Mouse (Mus musculus): ENCODE data around the gene Nfic. TPM values are rescaled to one million over a fixed set of nuclear protein-coding genes. Genes with fewer than 3 reads are reported as not detected.

Nfic gene
- polyA plus RNA-seq, 1 experiment from 2014 or later, result 19.7 TPM

GRCm38 (mm10) chr10:81410981-81411380 lies 44.5 kb downstream of the Nfic start:
- Histone ChIP-seq H3K27me3 (peaks cover 30% of the 10 kb centered on the region), H3K9ac (replicated peaks) (0 out of 2 replicates have a peak overlapping the region, but pooled peaks have one; percentile 1), H3K27ac (replicated peaks) (peak overlapping the region; percentile 54), H3K9me3 (no peaks in the 10 kb centered on the region), H3K4me3 (no peak overlapping the region), H3K36me3 (no peaks in the 10 kb centered on the region), H3K4me2 (replicated peaks) (no peak overlapping the region), H3K4me1 (peaks cover 85% of the 10 kb centered on the region)
- WGBS, result 83% methylated on average over 9 of the region's 9 CpGs
- ATAC-seq (ENCODE audit: low FRiP score, low read depth), result no peak

GRCm38 (mm10) chr10:81410350-81410749 lies 45.1 kb downstream of the Nfic start:
- Histone ChIP-seq H3K4me2 (replicated peaks) (no peak overlapping the region), H3K4me3 (no peak overlapping the region), H3K27ac (replicated peaks) (no peak overlapping the region), H3K9ac (replicated peaks) (no peak overlapping the region), H3K36me3 (no peaks in the 10 kb centered on the region), H3K9me3 (no peaks in the 10 kb centered on the region), H3K27me3 (peaks cover 36% of the 10 kb centered on the region), H3K4me1 (peaks cover 79% of the 10 kb centered on the region)
- 60% methylated on average over 4 of the region's 4 CpGs for WGBS
- no peak for ATAC-seq (ENCODE audit: low FRiP score, low read depth)

DNA sequence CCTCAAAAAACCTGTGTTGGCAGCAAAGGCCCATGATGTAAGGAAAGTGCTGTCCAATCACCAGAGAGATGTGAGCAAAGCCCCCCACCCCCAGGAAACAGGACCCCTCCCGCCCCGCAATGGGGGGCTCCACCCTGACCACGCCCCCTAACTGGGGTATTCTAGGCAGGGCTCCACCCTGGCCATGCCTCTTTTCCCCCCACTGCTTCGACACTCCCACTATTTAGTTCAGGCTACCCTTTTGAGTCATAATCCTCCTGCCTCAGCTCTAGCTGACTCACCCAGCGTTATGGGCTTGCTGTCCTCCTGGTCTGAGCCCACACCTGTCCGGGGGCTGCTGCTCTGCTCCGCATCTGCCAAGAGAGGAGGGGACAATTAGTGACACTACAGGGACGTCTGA lies 46.1 kb downstream of the Nfic start:
- ATAC-seq (ENCODE audit: low FRiP score, low read depth), result no peak
- Histone ChIP-seq H3K9me3 (no peaks in the 10 kb centered on the region), H3K9ac (replicated peaks) (no peak overlapping the region), H3K27ac (replicated peaks) (peak overlapping the region; percentile 39), H3K4me2 (replicated peaks) (no peak overlapping the region), H3K4me1 (peaks cover 69% of the 10 kb centered on the region), H3K36me3 (0 out of 2 replicates have a peak, but pooled peaks cover 3% of the 10 kb centered on the region), H3K27me3 (peaks cover 47% of the 10 kb centered on the region), H3K4me3 (0 out of 2 replicates have a peak overlapping the region, but pooled peaks have one; percentile 3)
- 11% methylated on average over 8 of the region's 8 CpGs for WGBS

DNA sequence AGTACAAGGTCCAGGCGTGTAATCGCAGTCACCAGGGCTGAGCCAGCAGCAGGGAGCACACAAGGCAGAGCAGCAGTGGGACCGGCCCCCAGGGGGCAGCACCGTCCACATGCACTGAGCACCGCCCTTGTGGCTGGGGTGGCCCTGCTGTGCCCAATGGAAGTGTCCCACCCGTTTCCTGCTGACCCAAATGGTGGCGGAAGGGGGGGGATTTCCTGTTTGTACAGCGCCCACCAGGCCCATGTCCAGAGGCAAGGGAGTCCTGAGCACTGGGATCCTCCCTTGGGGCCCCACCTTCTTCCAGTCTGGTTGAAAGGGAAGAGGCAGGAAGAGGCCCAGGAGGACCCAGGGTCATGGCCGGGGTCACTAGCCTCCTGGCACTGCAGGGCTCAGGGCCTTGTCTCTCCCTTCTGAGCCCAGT lies 46.6 kb downstream of the Nfic start:
- peaks cover 64% of the 10 kb centered on the region for H3K4me1 ChIP-seq
- WGBS, result 18% methylated on average over 9 of the region's 9 CpGs
- H3K9me3 ChIP-seq, result no peaks in the 10 kb centered on the region
- H3K36me3 ChIP-seq, result 0 out of 2 replicates have a peak, but pooled peaks cover 3% of the 10 kb centered on the region
- H3K4me3 ChIP-seq, result no peak overlapping the region
- 0 out of 2 replicates have a peak overlapping the region, but pooled peaks have one; percentile 3 for H3K27ac ChIP-seq (replicated peaks)
- peaks cover 51% of the 10 kb centered on the region for H3K27me3 ChIP-seq
- H3K4me2 ChIP-seq (replicated peaks), result no peak overlapping the region
- H3K9ac ChIP-seq (replicated peaks), result no peak overlapping the region
- ATAC-seq (ENCODE audit: low FRiP score, low read depth), result no peak

DNA sequence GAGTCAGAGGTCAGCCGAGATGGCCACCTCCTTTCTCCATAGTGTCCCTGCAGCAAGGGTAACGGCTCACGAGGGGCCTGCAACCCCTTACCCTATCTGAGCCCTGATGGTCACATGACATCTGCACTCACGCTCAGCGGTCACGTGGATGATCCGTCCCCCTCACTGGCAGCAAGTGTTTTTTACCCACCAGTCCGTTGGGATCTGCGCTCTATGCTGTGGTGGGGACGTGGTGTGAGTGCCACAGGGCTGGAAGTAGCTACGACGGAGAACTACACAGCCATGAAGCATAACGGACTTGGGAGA lies 47.1 kb downstream of the Nfic start:
- Histone ChIP-seq H3K4me1 (peaks cover 64% of the 10 kb centered on the region), H3K9me3 (no peaks in the 10 kb centered on the region), H3K4me2 (replicated peaks) (no peak overlapping the region), H3K27me3 (peaks cover 56% of the 10 kb centered on the region), H3K9ac (replicated peaks) (no peak overlapping the region), H3K4me3 (no peak overlapping the region), H3K27ac (replicated peaks) (no peak overlapping the region), H3K36me3 (0 out of 2 replicates have a peak, but pooled peaks cover 3% of the 10 kb centered on the region)
- ATAC-seq (ENCODE audit: low FRiP score, low read depth), result no peak
- WGBS, result 47% methylated on average over 13 of the region's 13 CpGs

DNA sequence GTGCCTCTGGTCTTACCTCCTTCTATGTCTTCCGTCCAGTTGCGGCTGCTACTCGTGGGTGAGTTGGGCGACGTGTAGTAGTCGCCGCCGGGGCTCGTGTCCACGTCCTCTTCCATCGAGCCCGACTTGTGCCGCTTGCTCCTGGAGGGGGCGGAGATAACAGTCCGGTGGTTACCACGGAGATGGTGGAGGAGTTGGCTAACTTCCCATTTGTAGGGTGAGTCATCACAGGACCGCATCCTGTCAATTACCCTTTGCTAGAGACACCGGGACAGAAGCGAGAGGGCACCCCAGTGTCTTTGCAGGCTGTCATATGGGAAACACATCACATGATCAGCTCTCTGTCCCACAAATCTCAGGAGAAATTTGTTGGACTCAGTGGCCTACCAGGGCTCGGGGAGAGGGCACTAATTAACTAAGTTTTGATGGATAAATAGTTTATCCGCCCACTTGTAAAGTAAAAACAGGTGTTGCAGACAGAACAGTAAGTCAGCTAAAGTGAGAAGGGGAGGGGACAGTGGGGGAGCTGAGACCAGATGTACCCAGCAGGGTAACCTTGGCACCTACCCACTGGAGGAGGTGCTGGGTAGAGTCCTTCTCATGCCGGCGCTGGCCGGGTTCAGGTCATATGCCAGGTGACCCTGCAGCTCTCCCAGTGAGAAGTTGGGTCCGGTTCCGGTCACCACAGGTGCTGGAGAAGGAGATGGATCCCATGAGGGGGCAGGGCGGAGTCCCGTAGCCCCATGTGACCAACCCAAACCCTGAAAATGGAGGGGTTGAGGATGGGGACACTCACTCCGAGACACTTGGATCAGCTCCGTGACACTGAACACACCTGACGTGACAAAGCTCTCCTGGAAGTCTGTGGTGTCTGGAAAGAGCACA lies 47.7 kb downstream of the Nfic start:
- H3K27ac ChIP-seq (replicated peaks), result no peak overlapping the region; the same call in 1 of the 2 replicates
- 0 out of 2 replicates have a peak, but pooled peaks cover 3% of the 10 kb centered on the region for H3K36me3 ChIP-seq
- WGBS, result 24% methylated on average over 31 of the region's 31 CpGs
- H3K27me3 ChIP-seq, result peaks cover 60% of the 10 kb centered on the region
- peak overlapping the region; percentile 18; the same call in 1 of the 2 replicates for H3K4me3 ChIP-seq
- no peak overlapping the region for H3K9ac ChIP-seq (replicated peaks)
- H3K4me1 ChIP-seq, result peaks cover 67% of the 10 kb centered on the region
- no peak for ATAC-seq (ENCODE audit: low FRiP score, low read depth)
- H3K4me2 ChIP-seq (replicated peaks), result peak overlapping the region; percentile 33
- no peaks in the 10 kb centered on the region for H3K9me3 ChIP-seq

DNA sequence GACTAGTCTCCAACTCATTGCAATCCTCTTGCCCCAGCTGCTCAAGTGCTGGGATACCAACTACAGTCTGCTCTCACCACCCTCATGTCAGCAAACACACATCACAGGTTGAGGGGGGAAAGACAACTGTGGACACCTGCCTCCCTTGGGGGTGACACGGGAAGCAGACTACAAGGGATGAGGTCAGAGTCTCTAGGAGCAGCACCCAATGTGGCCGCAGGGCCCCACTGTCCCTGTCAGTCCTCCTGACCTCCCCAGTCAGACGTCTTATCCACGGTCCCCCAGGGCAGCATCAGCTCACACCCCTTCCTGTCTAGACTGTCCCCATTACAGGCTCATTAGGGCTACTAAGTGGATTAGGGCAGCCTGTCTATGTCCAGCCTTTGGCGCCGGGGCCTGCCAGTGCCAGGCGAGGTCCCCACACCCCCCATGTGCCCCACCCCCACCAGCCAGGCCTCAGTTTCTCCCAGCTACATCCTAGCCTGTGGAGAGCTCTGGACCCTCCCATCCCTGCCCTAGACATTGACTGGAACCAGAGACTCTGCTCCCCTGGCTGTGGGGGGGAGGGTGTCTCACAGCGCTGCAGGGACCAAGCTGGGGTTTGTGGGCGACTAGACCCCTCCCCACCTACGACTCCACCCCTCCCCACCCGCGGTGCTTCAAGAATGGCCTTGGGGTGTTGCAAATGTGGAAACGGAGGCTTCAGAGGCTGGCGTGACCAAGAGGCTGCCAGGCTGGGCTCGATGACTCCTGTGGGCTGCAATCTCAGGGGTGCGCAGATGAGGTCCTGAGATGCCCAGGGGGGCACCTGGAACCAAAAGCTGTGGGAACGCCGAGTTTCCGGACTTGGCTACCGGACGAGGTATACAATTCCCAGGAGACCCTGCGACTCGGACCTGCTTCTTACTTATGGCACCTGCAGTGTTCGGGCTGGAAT lies 48.7 kb downstream of the Nfic start:
- Histone ChIP-seq H3K4me2 (replicated peaks) (peak overlapping the region; percentile 33), H3K27me3 (peaks cover 60% of the 10 kb centered on the region), H3K4me3 (peak overlapping the region; percentile 18; the same call in 1 of the 2 replicates), H3K9ac (replicated peaks) (no peak overlapping the region), H3K36me3 (0 out of 2 replicates have a peak, but pooled peaks cover 3% of the 10 kb centered on the region), H3K9me3 (no peaks in the 10 kb centered on the region), H3K27ac (replicated peaks) (no peak overlapping the region), H3K4me1 (peaks cover 67% of the 10 kb centered on the region)
- 21% methylated on average over 24 of the region's 24 CpGs for WGBS
- ATAC-seq (ENCODE audit: low FRiP score, low read depth), result no peak

GRCm38 (mm10) chr10:81405588-81406201 lies 49.7 kb downstream of the Nfic start:
- H3K27ac ChIP-seq (replicated peaks), result no peak overlapping the region
- H3K9me3 ChIP-seq, result no peaks in the 10 kb centered on the region
- no peak overlapping the region for H3K9ac ChIP-seq (replicated peaks)
- peaks cover 70% of the 10 kb centered on the region for H3K4me1 ChIP-seq
- no peak for ATAC-seq (ENCODE audit: low FRiP score, low read depth)
- 43% methylated on average over 13 of the region's 13 CpGs for WGBS
- peaks cover 60% of the 10 kb centered on the region for H3K27me3 ChIP-seq
- 0 out of 2 replicates have a peak, but pooled peaks cover 3% of the 10 kb centered on the region for H3K36me3 ChIP-seq
- no peak overlapping the region for H3K4me3 ChIP-seq
- H3K4me2 ChIP-seq (replicated peaks), result no peak overlapping the region

- Histone ChIP-seq H3K9ac (replicated peaks) (no peak overlapping the region), H3K27me3 (peaks cover 70% of the 10 kb centered on the region), H3K9me3 (no peaks in the 10 kb centered on the region), H3K4me2 (replicated peaks) (no peak overlapping the region), H3K4me1 (peaks cover 74% of the 10 kb centered on the region), H3K4me3 (no peak overlapping the region), H3K36me3 (peaks cover 8% of the 10 kb centered on the region; the same call in 1 of the 2 replicates), H3K27ac (replicated peaks) (no peak overlapping the region)
- no peak for ATAC-seq (ENCODE audit: low FRiP score, low read depth)
- WGBS, result 61% methylated on average over 18 of the region's 18 CpGs
Measured at GRCm38 (mm10) chr10:81404720-81405119, 50.7 kb downstream of the Nfic start.

DNA sequence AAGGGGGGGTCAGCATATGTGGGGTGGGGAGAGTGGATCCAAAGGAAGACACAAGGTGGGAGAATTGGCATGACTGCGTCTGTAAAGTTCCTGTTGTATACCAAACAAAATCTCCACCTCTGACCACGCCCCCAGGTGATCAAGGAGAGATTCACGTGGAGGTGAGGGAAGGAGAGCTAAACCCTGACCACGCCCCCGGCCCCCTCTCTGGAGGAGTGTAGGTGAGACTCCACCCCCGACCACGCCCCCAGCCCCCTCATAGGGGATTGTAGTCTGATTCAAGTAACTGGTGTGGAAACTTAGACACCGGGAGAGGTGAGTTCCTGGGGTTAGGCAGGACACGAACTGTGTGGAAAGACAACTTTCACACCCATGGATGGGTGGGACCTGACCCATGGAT lies 51.4 kb downstream of the Nfic start:
- ATAC-seq (ENCODE audit: low FRiP score, low read depth), result no peak
- Histone ChIP-seq H3K4me2 (replicated peaks) (no peak overlapping the region), H3K27me3 (peaks cover 76% of the 10 kb centered on the region), H3K9ac (replicated peaks) (no peak overlapping the region), H3K27ac (replicated peaks) (no peak overlapping the region), H3K4me3 (no peak overlapping the region), H3K36me3 (peaks cover 15% of the 10 kb centered on the region; the same call in 1 of the 2 replicates), H3K4me1 (peaks cover 74% of the 10 kb centered on the region), H3K9me3 (no peaks in the 10 kb centered on the region)
- WGBS, result 11% methylated on average over 9 of the region's 9 CpGs

- Histone ChIP-seq H3K27me3 (peaks cover 71% of the 10 kb centered on the region), H3K4me2 (replicated peaks) (peak overlapping the region; percentile 40; the same call in 1 of the 2 replicates), H3K9me3 (no peaks in the 10 kb centered on the region), H3K4me1 (peaks cover 69% of the 10 kb centered on the region), H3K27ac (replicated peaks) (peak overlapping the region; percentile 92), H3K36me3 (peaks cover 15% of the 10 kb centered on the region; the same call in 1 of the 2 replicates), H3K9ac (replicated peaks) (0 out of 2 replicates have a peak overlapping the region, but pooled peaks have one; percentile 37), H3K4me3 (no peak overlapping the region)
- peak; percentile 13 for ATAC-seq (ENCODE audit: low FRiP score, low read depth)
- WGBS, result 36% methylated on average over 10 of the region's 10 CpGs
Measured at GRCm38 (mm10) chr10:81403511-81403910, 51.9 kb downstream of the Nfic start.

All from midbrain, embryonic 12.5 days (tissue).